Mouse (Mus musculus) layer of hippocampus, adult 9-10 months (tissue): ENCODE measurements around the gene Hps5.
"Not testable (repeated sequence)": the region's sequence is repeated elsewhere in the genome, so short reads cannot be mapped to it uniquely, and the experiment has no call there.

Experiments
- DNase-seq: peaks from one replicate; pipeline ENCODE4 v3.0.0; 2022; ENCODE audit warnings: low spot score

The Hps5 gene

GRCm38 (mm10) chr7:46827046-46827802, 31.4 kb upstream of the Hps5 start:
- DNase-seq, result no peak

- not testable (repeated sequence) for DNase-seq
Measured at GRCm38 (mm10) chr7:46820876-46821632, 25.2 kb upstream of the Hps5 start.

GRCm38 (mm10) chr7:46814012-46814411, 18.1 kb upstream of the Hps5 start:
- DNase-seq, result no peak

- DNase-seq, result no peak
Measured at GRCm38 (mm10) chr7:46810325-46810724, 14.5 kb upstream of the Hps5 start.

- DNase-seq, result no peak
Measured at GRCm38 (mm10) chr7:46796779-46797178, 915 bp upstream of the Hps5 start.

- DNase-seq, result no peak
Measured at GRCm38 (mm10) chr7:46796206-46796679, 379 bp upstream of the Hps5 start.

GRCm38 (mm10) chr7:46793871-46794270, 2.0 kb downstream of the Hps5 start:
- no peak for DNase-seq

- no peak for DNase-seq
Measured at GRCm38 (mm10) chr7:46789177-46789849, 6.6 kb downstream of the Hps5 start.

- peak; percentile 11 for DNase-seq
Measured at GRCm38 (mm10) chr7:46770706-46771105, 25.2 kb downstream of the Hps5 start.

GRCm38 (mm10) chr7:46768451-46768850, 27.4 kb downstream of the Hps5 start:
- no peak for DNase-seq

- DNase-seq, result no peak
Measured at GRCm38 (mm10) chr7:46767371-46767770, 28.5 kb downstream of the Hps5 start.

- no peak for DNase-seq
Measured at GRCm38 (mm10) chr7:46764672-46765071, 31.2 kb downstream of the Hps5 start.

- DNase-seq, result no peak
Measured at GRCm38 (mm10) chr7:46762601-46763000, 33.3 kb downstream of the Hps5 start.

GRCm38 (mm10) chr7:46761049-46761795, 34.6 kb downstream of the Hps5 start:
- DNase-seq, result no peak

- DNase-seq, result no peak
Measured at GRCm38 (mm10) chr7:46751490-46751889, 44.4 kb downstream of the Hps5 start, which contains the start of gene Saa2. Gene Saa2 (plus strand): TSS chr7:46751790.

- no peak for DNase-seq
Measured at GRCm38 (mm10) chr7:46748459-46748858, 47.4 kb downstream of the Hps5 start.

GRCm38 (mm10) chr7:46746381-46746780, 49.5 kb downstream of the Hps5 start:
- no peak for DNase-seq

GRCm38 (mm10) chr7:46745816-46746215, 50.0 kb downstream of the Hps5 start:
- no peak for DNase-seq

GRCm38 (mm10) chr7:46742880-46743279, 53.0 kb downstream of the Hps5 start, which contains the start of gene Saa1:
Gene Saa1 (minus strand): TSS chr7:46742980.
- not testable (repeated sequence) for DNase-seq

- not testable (repeated sequence) for DNase-seq
Measured at GRCm38 (mm10) chr7:46740041-46740440, 55.8 kb downstream of the Hps5 start.

GRCm38 (mm10) chr7:46738561-46739460, 57.1 kb downstream of the Hps5 start:
- DNase-seq, result no peak
